Mouse (Mus musculus): ENCODE measurements around the gene Rangrf.

DNA sequence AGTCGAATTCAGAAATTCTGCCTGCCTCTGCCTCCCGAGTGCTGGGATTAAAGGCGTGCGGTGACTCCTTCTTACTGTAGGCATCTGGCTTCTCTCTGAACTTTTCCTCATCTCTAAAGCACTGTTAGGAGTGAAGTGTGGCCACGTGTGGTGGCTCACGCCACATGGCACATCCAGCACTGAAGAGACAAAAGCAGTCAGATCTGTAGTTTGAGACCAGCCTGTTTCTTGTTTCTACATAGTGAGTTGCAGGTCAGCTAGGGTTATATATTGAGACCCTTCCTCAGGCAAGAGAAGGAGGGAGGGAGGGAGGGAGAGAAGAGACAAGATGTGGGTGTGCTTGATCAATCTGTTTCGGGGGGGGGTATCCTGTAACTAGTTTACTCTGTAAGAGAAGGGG, at the start of gene Rangrf:
- TF ChIP-seq POLR2A (IDR thresholded peaks at IDR 0.05; ENCODE audit: borderline replicate concordance, extremely low read depth, insufficient read depth, insufficient read length, poor library complexity, severe bottlenecking) (no peak), CTCF (IDR thresholded peaks at IDR 0.05; ENCODE audit: borderline replicate concordance, extremely low read depth, insufficient read depth, insufficient read length) (no peak)
